Mouse (Mus musculus) lung, adult 2 months (tissue): ENCODE results near the gene Pltp.

Source experiments
- CTCF ChIP-seq: fragments of 200-500 bp; IDR thresholded peaks from 2 replicates; pipeline ENCODE4 v1.5.1; 2011; ENCODE audit warnings: mild to moderate bottlenecking, low read length, control low read depth; ENCODE audit not compliant: insufficient read depth
- POLR2A ChIP-seq: fragments of 200-500 bp; IDR thresholded peaks from 2 replicates; pipeline ENCODE4 v1.6.1; 2011; ENCODE audit warnings: low read depth, mild to moderate bottlenecking, control low read depth, low read length, borderline replicate concordance; ENCODE audit errors: extremely low read depth

- TF ChIP-seq CTCF, result no peak
- TF ChIP-seq POLR2A, result no peak
Measured at GRCm38 (mm10) chr2:164817703-164818102, 39.8 kb downstream of the Pltp start.
